Mouse (Mus musculus): ENCODE measurements around the gene Znrd1as. TPM values are rescaled to one million over a fixed set of nuclear protein-coding genes. Genes with fewer than 3 reads are reported as not detected.

Gene Znrd1as
- polyA plus RNA-seq, 1 experiment from 2014 or later: 6.0 TPM

DNA sequence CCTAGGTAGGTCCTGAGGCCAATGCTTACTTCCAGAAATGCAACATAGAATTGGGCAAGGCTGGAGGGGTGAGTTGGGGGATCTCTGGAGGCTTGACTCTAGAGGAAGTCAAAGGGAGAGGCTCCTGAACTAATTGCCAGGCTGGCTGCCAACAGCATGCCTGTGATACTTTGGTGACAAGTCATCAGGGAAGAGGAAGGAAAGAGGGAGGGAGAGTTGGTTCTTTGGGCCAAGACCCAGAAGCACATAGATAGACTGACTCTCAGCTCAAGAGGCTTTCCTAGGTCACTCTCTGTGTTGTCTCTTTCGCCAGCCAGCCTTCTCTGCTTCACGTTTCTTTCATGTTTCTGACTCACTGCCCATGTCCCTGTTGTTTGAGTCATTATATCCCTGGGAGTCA lies 26.6 kb upstream of the Znrd1as start:
- Histone ChIP-seq H3K27me3 (peaks cover 5% of the 10 kb centered on the region; the same call in 1 of the 2 replicates), H3K4me1 (no peaks in the 10 kb centered on the region), H3K4me3 (no peak overlapping the region), H3K9ac (no peak overlapping the region), H3K36me3 (ENCODE audit: poor library complexity, severe bottlenecking) (no peaks in the 10 kb centered on the region), H3K9me3 (replicated peaks) (no peaks in the 10 kb centered on the region), H3K4me2 (no peak overlapping the region), H3K27ac (no peak overlapping the region)
- WGBS: 80% methylated on average over 2 of the region's 2 CpGs
- ATAC-seq: no peak

DNA sequence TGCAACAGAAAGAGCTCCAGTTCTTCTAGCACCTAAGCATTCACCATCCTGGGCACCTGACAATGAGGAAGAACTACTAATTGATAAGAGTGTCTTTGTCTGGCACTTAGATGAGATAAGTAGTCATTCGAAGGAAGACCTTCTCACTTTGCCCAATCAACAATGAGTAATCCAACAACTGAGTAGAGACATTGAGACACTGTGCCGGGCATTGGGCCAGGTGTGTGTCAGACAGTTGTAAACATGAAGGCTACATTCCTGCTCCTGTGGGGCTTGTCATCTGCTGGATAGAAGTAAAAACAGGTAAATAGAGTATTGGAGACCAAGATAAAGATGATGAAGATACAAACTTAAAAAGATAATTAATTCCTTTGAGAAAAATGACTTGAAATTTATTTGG lies 20.3 kb upstream of the Znrd1as start:
- ATAC-seq: no peak

DNA sequence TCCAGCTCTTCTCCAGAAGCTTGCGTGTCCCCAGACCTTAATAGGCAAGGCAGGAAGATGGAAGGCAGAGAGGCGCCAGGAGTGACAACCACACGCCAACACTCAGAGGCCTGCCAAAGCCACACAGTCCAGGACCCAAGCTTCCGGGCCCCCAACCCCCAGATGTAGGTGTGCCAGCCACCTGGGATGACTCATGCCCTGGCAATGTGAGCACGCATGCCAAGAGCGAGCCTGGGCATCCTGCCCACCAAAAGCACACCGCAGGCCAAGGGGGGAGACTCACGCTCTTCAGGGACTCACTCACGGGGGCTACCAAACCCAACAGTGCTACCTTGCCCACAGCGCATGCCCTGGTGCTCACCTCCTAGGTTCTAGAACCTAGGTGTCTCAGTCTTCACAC lies 16.0 kb upstream of the Znrd1as start:
- Histone ChIP-seq H3K4me3 (peak overlapping the region; percentile 38), H3K27me3 (peaks cover 61% of the 10 kb centered on the region), H3K27ac (no peak overlapping the region), H3K9me3 (replicated peaks) (no peaks in the 10 kb centered on the region), H3K36me3 (ENCODE audit: poor library complexity, severe bottlenecking) (no peaks in the 10 kb centered on the region), H3K9ac (no peak overlapping the region), H3K4me1 (peaks cover 15% of the 10 kb centered on the region; the same call in 1 of the 2 replicates), H3K4me2 (peak overlapping the region; percentile 63)
- 0 out of 2 replicates have a peak, but pooled peaks have one; percentile 8 for ATAC-seq
- 54% methylated on average over 10 of the region's 10 CpGs for WGBS

More for the DNA sequence above, 20.3 kb upstream of the Znrd1as start:
- Histone ChIP-seq H3K27ac (no peak overlapping the region), H3K4me3 (no peak overlapping the region), H3K27me3 (peaks cover 29% of the 10 kb centered on the region), H3K4me1 (peaks cover 8% of the 10 kb centered on the region; the same call in 1 of the 2 replicates), H3K36me3 (ENCODE audit: poor library complexity, severe bottlenecking) (no peaks in the 10 kb centered on the region), H3K4me2 (no peak overlapping the region), H3K9me3 (replicated peaks) (no peaks in the 10 kb centered on the region), H3K9ac (no peak overlapping the region)
- WGBS: 81% methylated on average over 2 of the region's 2 CpGs

DNA sequence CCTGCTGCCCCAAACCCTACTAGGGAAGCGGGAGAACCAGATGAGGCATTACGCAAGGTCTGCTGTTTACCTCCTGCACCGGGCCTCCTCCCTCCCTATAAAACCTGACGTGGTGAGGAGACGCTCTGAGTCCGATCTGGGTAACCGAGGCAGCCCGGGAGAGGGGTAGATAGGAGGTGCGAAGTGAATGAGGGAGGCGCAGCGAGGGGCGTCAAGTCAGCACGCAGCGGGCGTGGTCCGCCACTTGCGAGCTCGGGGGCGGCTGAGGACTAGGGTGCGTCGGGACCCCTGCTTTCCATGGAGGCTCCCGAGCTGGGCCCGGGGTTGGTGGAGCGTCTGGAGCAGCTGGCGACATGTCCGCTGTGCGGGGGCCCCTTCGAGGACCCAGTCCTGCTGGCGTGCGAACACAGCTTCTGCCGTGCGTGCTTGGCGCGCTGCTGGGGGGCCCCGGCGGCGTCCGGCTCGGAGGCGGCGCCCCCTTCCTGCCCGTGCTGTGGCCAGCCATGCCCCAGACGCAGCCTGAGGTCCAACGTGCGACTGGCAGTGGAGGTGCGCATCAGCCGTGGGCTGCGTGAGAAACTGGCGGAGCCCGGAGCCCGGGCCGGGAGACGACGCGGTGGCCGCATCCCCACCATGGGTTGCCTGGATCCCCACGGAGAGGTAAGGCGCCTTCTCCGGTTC lies 15.5 kb upstream of the Znrd1as start, which contains the start of gene Rnf39:
Rnf39 (plus strand) TSS at position 128 of the 681 bp plus-strand sequence.
- peaks cover 61% of the 10 kb centered on the region for H3K27me3 ChIP-seq
- peak within 1 kb of the TSS; percentile 38 for H3K4me3 ChIP-seq
- H3K4me1 ChIP-seq: peaks cover 20% of the 10 kb centered on the region; the same call in 1 of the 2 replicates
- no peaks in the 10 kb centered on the region for H3K9me3 ChIP-seq (replicated peaks)
- H3K36me3 ChIP-seq (ENCODE audit: poor library complexity, severe bottlenecking): no peaks in the 10 kb centered on the region
- ATAC-seq: peak; percentile 14; the same call in 1 of the 2 replicates
- no peak within 1 kb of the TSS for H3K27ac ChIP-seq
- peak within 1 kb of the TSS; percentile 14 for H3K9ac ChIP-seq
- peak within 1 kb of the TSS; percentile 63 for H3K4me2 ChIP-seq
- WGBS: 4% methylated on average over 53 of the region's 59 CpGs

DNA sequence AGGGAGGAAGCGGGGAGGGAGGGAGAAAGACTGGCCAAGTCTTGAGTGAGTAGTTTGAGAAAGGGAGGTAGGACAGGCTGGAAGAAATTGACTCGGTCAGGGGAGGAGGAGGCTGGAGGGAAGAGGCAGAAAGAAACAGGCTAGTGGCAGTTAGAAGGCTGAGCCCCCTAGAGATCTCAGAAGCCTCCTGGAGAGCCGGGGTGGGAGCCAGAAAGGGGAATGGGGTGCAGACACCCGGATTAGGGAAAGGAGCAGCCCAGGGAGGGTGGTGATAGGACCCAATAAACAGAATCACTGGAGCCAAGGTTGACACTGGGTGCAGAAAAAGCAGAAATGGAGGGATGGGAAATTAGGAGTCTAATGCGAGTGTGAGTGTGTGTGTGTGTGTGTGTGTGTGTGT lies 14.7 kb upstream of the Znrd1as start:
- Histone ChIP-seq H3K4me1 (peaks cover 20% of the 10 kb centered on the region; the same call in 1 of the 2 replicates), H3K27ac (no peak overlapping the region), H3K9me3 (replicated peaks) (no peaks in the 10 kb centered on the region), H3K4me3 (0 out of 2 replicates have a peak overlapping the region, but pooled peaks have one; percentile 38), H3K27me3 (peaks cover 61% of the 10 kb centered on the region), H3K36me3 (ENCODE audit: poor library complexity, severe bottlenecking) (peaks cover 1% of the 10 kb centered on the region), H3K9ac (no peak overlapping the region), H3K4me2 (no peak overlapping the region; the same call in 1 of the 2 replicates)
- no peak for ATAC-seq
- 25% methylated on average over 5 of the region's 5 CpGs for WGBS

DNA sequence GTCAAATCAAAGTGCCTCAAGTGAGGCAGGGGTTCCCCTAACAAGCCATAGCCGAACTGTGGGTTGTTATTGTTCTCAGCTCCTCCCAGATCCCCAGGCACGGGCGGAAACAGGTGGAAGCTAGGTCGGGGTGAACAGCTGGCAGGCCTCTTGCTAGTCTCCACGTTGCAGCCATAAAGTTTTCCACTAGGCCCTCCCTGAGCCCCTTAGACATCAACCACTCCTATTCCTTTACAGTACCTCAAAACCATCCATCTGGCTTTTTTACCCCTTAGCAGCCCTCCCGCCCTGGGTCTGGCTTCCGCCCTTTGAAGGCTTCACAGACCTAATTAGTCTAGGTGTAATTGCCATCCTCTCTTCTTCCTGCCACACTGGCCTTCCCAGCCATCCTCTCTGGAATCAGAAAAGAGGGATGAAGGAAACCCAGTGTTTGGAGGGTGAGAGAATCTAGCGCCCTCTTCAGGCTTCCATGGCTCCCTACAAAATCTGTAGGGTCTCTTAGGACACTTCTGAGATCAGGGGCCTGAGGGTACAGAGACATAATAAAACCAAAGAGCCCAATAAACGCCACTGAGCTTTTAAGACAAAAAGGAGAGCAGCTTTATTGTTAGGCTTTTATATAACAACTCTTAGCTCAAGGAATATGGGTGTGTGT lies 14.1 kb upstream of the Znrd1as start:
- no peak for ATAC-seq
- WGBS: 26% methylated on average over 8 of the region's 9 CpGs
- peaks cover 61% of the 10 kb centered on the region for H3K27me3 ChIP-seq
- H3K4me2 ChIP-seq: no peak overlapping the region
- H3K36me3 ChIP-seq (ENCODE audit: poor library complexity, severe bottlenecking): peaks cover 7% of the 10 kb centered on the region
- H3K4me3 ChIP-seq: no peak overlapping the region
- H3K9me3 ChIP-seq (replicated peaks): no peaks in the 10 kb centered on the region
- no peak overlapping the region for H3K27ac ChIP-seq
- peaks cover 20% of the 10 kb centered on the region; the same call in 1 of the 2 replicates for H3K4me1 ChIP-seq
- H3K9ac ChIP-seq: no peak overlapping the region

DNA sequence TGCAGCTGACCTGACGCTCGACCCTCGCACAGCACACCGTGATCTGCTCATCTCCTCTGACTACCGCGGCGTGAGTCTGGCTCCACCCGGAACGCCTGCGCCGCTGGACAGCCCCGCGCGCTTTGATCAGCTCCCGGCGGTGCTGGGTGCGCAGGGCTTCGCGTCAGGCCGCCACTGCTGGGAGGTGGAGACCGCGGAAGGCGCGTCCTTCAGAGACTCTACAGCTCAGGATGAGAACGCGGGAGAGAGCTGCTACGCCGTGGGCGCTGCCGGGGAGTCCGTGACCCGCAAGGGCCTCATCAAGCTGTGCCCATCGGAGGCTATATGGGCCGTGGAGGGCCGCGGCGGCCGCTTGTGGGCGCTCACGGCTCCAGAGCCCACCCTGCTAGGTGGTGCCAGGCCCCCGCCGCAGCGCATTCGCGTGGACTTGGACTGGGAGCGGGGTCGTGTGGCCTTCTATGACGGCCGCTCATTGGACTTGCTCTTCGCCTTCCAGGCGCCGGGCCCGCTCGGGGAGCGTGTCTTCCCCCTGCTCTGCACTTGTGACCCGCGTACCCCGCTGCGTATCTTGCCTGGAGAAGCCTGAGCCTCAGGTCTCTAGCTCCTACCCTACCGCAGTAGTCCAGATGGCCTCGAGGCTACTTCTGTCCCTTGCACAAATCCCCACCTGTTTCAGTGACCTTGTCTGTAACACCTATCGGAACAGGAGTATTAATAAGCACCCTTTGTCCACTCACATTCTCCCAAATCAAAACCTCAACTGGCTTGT lies 11.2 kb upstream of the Znrd1as start:
- under 1% methylated on average over 56 of the region's 62 CpGs for WGBS
- H3K27ac ChIP-seq: peak overlapping the region; percentile 41; the same call in 1 of the 2 replicates

DNA sequence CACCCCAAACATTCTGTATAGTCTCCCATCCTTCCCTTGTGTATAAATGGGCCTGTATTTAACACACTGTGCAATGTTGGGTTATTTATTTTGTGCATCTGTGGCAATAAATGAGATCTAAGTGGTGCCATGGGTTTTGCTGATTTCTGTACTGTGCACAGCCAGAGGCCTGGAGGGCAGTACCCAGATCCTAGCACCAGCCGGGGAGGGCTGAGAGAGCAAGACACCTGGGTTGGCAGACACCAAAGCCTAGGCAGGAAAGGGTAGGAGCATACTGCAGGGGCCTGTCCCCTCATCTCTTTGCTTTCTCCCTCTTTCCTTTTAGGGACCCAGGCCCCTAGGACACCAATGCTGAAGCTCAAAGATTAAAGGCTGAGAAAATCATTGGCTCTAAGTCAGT lies 10.1 kb upstream of the Znrd1as start:
- no peak for ATAC-seq
- H3K9me3 ChIP-seq (replicated peaks): no peaks in the 10 kb centered on the region
- H3K36me3 ChIP-seq (ENCODE audit: poor library complexity, severe bottlenecking): peaks cover 10% of the 10 kb centered on the region
- no peak overlapping the region for H3K4me2 ChIP-seq
- no peak overlapping the region for H3K27ac ChIP-seq
- peaks cover 34% of the 10 kb centered on the region for H3K27me3 ChIP-seq
- WGBS: 89% methylated on average over 1 of the region's 1 CpGs
- peaks cover 24% of the 10 kb centered on the region for H3K4me1 ChIP-seq
- H3K9ac ChIP-seq: no peak overlapping the region
- no peak overlapping the region for H3K4me3 ChIP-seq

More for the DNA sequence above, 11.2 kb upstream of the Znrd1as start:
- H3K36me3 ChIP-seq (ENCODE audit: poor library complexity, severe bottlenecking): peaks cover 10% of the 10 kb centered on the region
- ATAC-seq: peak; percentile 49
- peaks cover 45% of the 10 kb centered on the region for H3K27me3 ChIP-seq
- H3K9me3 ChIP-seq (replicated peaks): no peaks in the 10 kb centered on the region
- H3K9ac ChIP-seq: peak overlapping the region; percentile 78
- peak overlapping the region; percentile 49 for H3K4me3 ChIP-seq
- peak overlapping the region; percentile 86 for H3K4me2 ChIP-seq
- peaks cover 34% of the 10 kb centered on the region for H3K4me1 ChIP-seq

DNA sequence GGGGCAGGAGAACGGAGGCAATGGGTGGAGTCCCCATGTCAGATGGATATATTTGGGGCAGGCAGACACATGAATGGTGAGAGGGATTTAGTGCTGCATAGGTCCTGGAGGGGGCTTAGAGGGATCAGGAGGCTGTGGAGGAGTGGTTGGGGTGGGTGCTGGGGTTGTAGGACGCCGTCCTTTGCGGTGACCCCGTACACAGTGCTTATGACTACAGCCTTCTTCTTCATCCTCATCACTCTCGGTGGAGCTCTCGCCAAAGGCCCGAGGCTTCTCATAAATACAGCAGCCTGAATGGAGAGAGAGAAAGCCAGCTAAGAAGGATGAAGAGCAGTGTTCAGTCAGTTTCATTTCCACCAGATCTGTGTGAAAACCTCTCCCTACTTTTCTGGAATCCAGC lies 9.1 kb upstream of the Znrd1as start:
- Histone ChIP-seq H3K36me3 (ENCODE audit: poor library complexity, severe bottlenecking) (peaks cover 12% of the 10 kb centered on the region), H3K9me3 (replicated peaks) (no peaks in the 10 kb centered on the region), H3K9ac (no peak overlapping the region), H3K4me1 (peaks cover 23% of the 10 kb centered on the region), H3K27me3 (peaks cover 25% of the 10 kb centered on the region), H3K4me3 (no peak overlapping the region), H3K27ac (no peak overlapping the region), H3K4me2 (no peak overlapping the region)
- no peak for ATAC-seq
- 89% methylated on average over 8 of the region's 8 CpGs for WGBS

DNA sequence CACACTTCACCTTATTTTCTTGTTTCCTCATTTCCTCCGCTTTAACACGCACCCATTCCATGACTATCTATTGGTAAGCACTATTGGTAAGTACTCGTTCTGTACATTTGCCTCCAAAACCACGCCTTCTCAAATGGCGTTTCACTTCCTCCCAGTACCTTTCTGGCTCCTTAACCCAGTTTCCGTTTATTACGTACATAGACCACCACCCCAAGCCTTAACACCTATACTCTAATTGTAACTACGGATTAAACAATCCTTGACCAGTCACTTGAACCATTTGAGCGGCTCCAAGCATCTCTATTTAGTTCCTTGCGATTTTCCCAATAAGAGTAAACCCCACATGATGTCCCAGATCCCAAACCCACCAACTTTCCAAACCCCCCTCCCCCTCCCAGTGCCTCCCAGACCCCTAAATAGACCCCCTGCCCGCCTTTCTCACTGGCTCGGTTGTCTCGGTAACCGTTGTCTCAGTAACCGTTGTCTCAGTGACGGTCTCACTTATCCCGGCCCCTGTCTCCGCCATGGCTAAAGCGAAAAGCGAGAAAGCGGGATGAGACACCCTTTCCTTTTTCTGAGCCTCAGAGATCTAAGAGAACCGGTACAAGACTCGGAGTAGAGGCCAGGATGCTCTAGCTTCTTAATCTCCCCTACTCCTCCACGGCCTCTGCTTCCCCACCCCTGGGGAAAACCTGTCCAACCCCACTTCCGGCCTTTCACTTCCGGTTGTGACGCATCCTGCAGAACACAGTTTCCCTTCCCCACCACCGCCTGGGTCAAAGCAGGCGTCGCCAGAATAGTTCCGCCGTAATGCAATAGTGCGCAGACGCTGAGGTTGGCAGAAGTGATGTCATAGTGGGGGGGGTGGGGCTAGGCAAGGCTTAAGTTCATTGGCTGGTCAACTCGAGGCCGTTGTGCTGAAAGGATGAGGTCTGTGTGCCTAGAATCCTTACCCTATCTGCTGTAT lies 7.1 kb upstream of the Znrd1as start, which contains the start of gene Ppp1r11:
Ppp1r11 (minus strand) TSS at position 761 of the 967 bp plus-strand sequence.
- Histone ChIP-seq H3K4me2 (peak within 1 kb of the TSS; percentile 81), H3K9ac (peak within 1 kb of the TSS; percentile 76), H3K27me3 (peaks cover 5% of the 10 kb centered on the region), H3K36me3 (ENCODE audit: poor library complexity, severe bottlenecking) (peaks cover 19% of the 10 kb centered on the region), H3K9me3 (replicated peaks) (no peaks in the 10 kb centered on the region), H3K4me1 (peaks cover 23% of the 10 kb centered on the region), H3K27ac (peak within 1 kb of the TSS; percentile 83), H3K4me3 (peak within 1 kb of the TSS; percentile 71)
- 3% methylated on average over 36 of the region's 36 CpGs for WGBS
- ATAC-seq: peak; percentile 97

DNA sequence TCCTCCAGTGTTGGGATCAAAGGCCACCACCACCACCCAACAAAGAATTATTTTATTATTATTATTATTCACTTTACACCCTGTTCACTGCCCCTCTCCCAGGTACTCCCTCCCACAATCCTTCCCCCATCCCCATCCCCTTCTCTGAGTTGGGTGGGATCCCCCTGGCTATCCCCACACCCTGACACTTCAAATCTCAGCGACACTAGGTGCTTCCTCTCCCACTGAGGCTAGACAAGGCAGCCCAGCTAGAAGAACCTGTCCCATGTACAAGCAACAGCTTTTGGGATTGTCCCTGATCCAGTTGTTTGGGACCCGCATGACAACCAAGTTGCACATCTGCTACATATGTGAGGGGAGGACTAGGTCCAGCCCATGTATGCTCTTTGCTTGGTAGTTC lies 5.8 kb upstream of the Znrd1as start:
- no peaks in the 10 kb centered on the region for H3K27me3 ChIP-seq
- H3K4me1 ChIP-seq: peaks cover 30% of the 10 kb centered on the region
- ATAC-seq: no peak
- no peak overlapping the region for H3K9ac ChIP-seq
- WGBS: 87% methylated on average over 2 of the region's 2 CpGs
- H3K4me3 ChIP-seq: no peak overlapping the region
- H3K36me3 ChIP-seq (ENCODE audit: poor library complexity, severe bottlenecking): peaks cover 24% of the 10 kb centered on the region
- no peak overlapping the region for H3K4me2 ChIP-seq
- H3K9me3 ChIP-seq (replicated peaks): no peaks in the 10 kb centered on the region
- no peak overlapping the region for H3K27ac ChIP-seq
